Mouse (Mus musculus) stomach, embryonic 16.5 days (tissue): ENCODE results near the gene Zfp988. TPM values are rescaled to one million over a fixed set of nuclear protein-coding genes. Genes with fewer than 3 reads are reported as not detected.
"Not testable (repeated sequence)": the region's sequence is repeated elsewhere in the genome, so short reads cannot be mapped to it uniquely, and the experiment has no call there.

Source experiments
- ATAC-seq: fragments of 200-750 bp; cut with Nextera tagmentation; 2 replicates; pipeline ENCODE4 v1.8.0; 2017; ENCODE audit warnings: moderate number of reproducible peaks, moderate TSS enrichment; ENCODE audit not compliant: insufficient read depth, low FRiP score
- H3K27ac ChIP-seq: fragments of 300-500 bp; sonication (generic); 2 replicates; pipeline ENCODE4 v1.5.1; 2014; ENCODE audit warnings: low read length
- H3K27me3 ChIP-seq: fragments of 300-500 bp; sonication (generic); 2 replicates; pipeline ENCODE4 v1.6.1; 2014; ENCODE audit warnings: low read length, control low read depth, mixed read lengths; ENCODE audit not compliant: control insufficient read depth, insufficient read depth
- H3K36me3 ChIP-seq: fragments of 300-500 bp; sonication (generic); 2 replicates; pipeline ENCODE4 v1.6.1; 2014; ENCODE audit warnings: low read length; ENCODE audit not compliant: control insufficient read depth, insufficient read depth
- H3K4me1 ChIP-seq: fragments of 300-500 bp; sonication (generic); 2 replicates; pipeline ENCODE4 v1.6.1; 2014; ENCODE audit warnings: low read length, control low read depth, mixed read lengths; ENCODE audit not compliant: control insufficient read depth, insufficient read depth
- H3K4me2 ChIP-seq: fragments of 300-500 bp; sonication (generic); 2 replicates; pipeline ENCODE4 v1.6.1; 2014; ENCODE audit warnings: low read depth, low read length, mixed read lengths
- H3K4me3 ChIP-seq: fragments of 300-500 bp; sonication (generic); replicated peaks from 2 replicates; pipeline ENCODE4 v1.5.1; 2014; ENCODE audit warnings: mild to moderate bottlenecking, low read length
- H3K9ac ChIP-seq: fragments of 300-500 bp; sonication (generic); 2 replicates; pipeline ENCODE4 v1.6.1; 2014; ENCODE audit warnings: low read length
- H3K9me3 ChIP-seq: fragments of 300-500 bp; sonication (generic); replicated peaks from 2 replicates; pipeline ENCODE4 v1.6.1; 2016; ENCODE audit warnings: low read length, control low read depth; ENCODE audit not compliant: control insufficient read depth
- WGBS: fragments of 180-500 bp; shearing (Covaris S2); extraction: QIAGEN DNeasy Blood & Tissue Kit; methylation state at CpG from one replicate; pipeline ENCODE4 v1.1.7; 2014; 5-methylcytosine and 5-hydroxymethylcytosine counted together
- polyA plus RNA-seq: library from polyadenylated mRNA; unstranded; fragments of >200 nt; fragmentation: Nextera tagmentation; extraction: Ambion mirVana; gene quantifications from 2 replicates; pipeline ENCODE4 v1.2.1, GENCODE M21; 2015

Zfp988 gene
- polyA plus RNA-seq, 1 experiment from 2014 or later: 0.18 TPM

DNA sequence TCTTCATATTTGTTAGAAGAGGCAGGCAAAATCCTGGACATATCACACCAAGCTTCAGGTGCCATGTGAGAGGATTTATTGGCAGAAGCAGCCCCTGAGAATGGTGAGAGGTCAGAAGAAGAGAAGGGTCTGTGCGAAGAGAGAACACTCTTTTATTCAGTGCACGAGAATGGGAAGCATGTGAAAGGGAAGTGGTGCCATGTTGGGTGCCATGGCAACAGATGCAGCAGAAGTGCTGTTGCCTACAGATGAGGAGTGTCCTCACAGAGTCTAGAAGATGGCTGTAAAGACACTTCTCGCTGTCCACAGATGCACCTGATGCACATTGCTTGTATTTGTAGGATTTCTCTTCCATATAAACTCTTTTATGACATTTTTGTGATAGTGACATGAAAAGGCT lies 6.9 kb upstream of the Zfp988 start:
- not testable (repeated sequence) for H3K4me3 ChIP-seq, H3K9me3 ChIP-seq, H3K27me3 ChIP-seq, H3K36me3 ChIP-seq, H3K27ac ChIP-seq, H3K4me2 ChIP-seq, H3K9ac ChIP-seq, H3K4me1 ChIP-seq, ATAC-seq
- 65% methylated on average over 3 of the region's 3 CpGs for WGBS

- H3K4me2 ChIP-seq, H3K27ac ChIP-seq, H3K27me3 ChIP-seq, ATAC-seq, H3K9ac ChIP-seq, H3K4me1 ChIP-seq, H3K36me3 ChIP-seq, H3K4me3 ChIP-seq, H3K9me3 ChIP-seq: not testable (repeated sequence)
Measured at GRCm38 (mm10) chr4:147302375-147302774, 3.1 kb upstream of the Zfp988 start.

- H3K27ac ChIP-seq: not testable (repeated sequence)
Measured at GRCm38 (mm10) chr4:147335036-147335690, 29.7 kb downstream of the Zfp988 start.

GRCm38 (mm10) chr4:147335691-147336367 lies 30.4 kb downstream of the Zfp988 start:
- H3K4me1 ChIP-seq, H3K27ac ChIP-seq, H3K36me3 ChIP-seq, H3K4me3 ChIP-seq, H3K4me2 ChIP-seq, H3K9ac ChIP-seq, H3K27me3 ChIP-seq: not testable (repeated sequence)
- peaks cover 45% of the 10 kb centered on the region for H3K9me3 ChIP-seq
- 37% methylated on average over 1 of the region's 1 CpGs for WGBS
- peak; percentile 40; the same call in 1 of the 2 replicates for ATAC-seq

More at GRCm38 (mm10) chr4:147335036-147335690, 29.7 kb downstream of the Zfp988 start:
- H3K4me1 ChIP-seq, H3K4me2 ChIP-seq, H3K36me3 ChIP-seq, H3K4me3 ChIP-seq, H3K27me3 ChIP-seq, H3K9ac ChIP-seq: not testable (repeated sequence)
- H3K9me3 ChIP-seq: peaks cover 44% of the 10 kb centered on the region
- 88% methylated on average over 2 of the region's 2 CpGs for WGBS
- ATAC-seq: peak; percentile 73; the same call in 1 of the 2 replicates

GRCm38 (mm10) chr4:147336368-147337195 lies 31.1 kb downstream of the Zfp988 start:
- H3K9me3 ChIP-seq: peaks cover 45% of the 10 kb centered on the region
- not testable (repeated sequence) for H3K4me3 ChIP-seq, H3K9ac ChIP-seq, H3K4me2 ChIP-seq, H3K36me3 ChIP-seq, H3K4me1 ChIP-seq, H3K27me3 ChIP-seq, H3K27ac ChIP-seq
- ATAC-seq: peak; percentile 65
- 62% methylated on average over 6 of the region's 6 CpGs for WGBS

- H3K4me2 ChIP-seq: not testable (repeated sequence)
- H3K9me3 ChIP-seq: peaks cover 45% of the 10 kb centered on the region
- 84% methylated on average over 2 of the region's 2 CpGs for WGBS
Measured at GRCm38 (mm10) chr4:147337520-147337919, 32.0 kb downstream of the Zfp988 start.

DNA sequence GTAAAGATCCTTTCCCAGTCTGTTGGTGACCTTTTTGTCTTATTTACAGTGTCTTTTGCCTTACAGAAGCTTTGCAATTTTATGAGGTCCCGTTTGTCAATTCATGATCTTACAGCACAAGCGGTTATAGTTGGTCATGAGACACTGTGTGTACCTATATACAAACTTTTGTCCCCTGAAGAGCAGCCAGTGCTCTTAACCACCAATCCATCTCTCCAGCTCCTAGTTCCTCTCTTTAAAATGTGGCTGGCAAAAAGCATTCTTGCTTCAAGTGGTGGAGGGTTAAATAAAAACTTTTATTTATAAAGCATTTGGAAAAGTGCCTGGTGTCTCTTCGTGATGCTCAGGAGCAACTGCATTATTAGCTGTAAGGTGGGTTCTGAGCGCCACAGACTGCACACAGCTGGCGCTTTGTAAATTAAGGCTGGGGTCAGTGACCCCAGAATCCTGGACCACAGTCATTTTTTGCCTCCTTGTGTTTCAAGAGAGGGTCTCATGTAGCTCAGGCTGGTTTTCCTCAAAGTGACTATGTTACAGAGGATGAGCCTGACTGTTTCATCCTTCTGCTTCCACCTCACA lies 32.6 kb downstream of the Zfp988 start:
- Histone ChIP-seq H3K4me1 (no peaks in the 10 kb centered on the region), H3K27me3 (no peaks in the 10 kb centered on the region), H3K4me3 (no peak overlapping the region), H3K27ac (no peak overlapping the region), H3K9ac (no peak overlapping the region), H3K4me2 (no peak overlapping the region), H3K9me3 (peaks cover 47% of the 10 kb centered on the region), H3K36me3 (no peaks in the 10 kb centered on the region)
- 75% methylated on average over 5 of the region's 5 CpGs for WGBS
- ATAC-seq: no peak

More at GRCm38 (mm10) chr4:147337520-147337919, 32.0 kb downstream of the Zfp988 start:
- not testable (repeated sequence) for H3K4me3 ChIP-seq, H3K9ac ChIP-seq, H3K27me3 ChIP-seq, H3K27ac ChIP-seq, H3K4me1 ChIP-seq, H3K36me3 ChIP-seq, ATAC-seq

GRCm38 (mm10) chr4:147338706-147339105 lies 33.2 kb downstream of the Zfp988 start:
- H3K27ac ChIP-seq, H3K27me3 ChIP-seq, H3K4me1 ChIP-seq, ATAC-seq, H3K4me2 ChIP-seq, H3K36me3 ChIP-seq, H3K4me3 ChIP-seq, H3K9ac ChIP-seq: not testable (repeated sequence)
- peaks cover 53% of the 10 kb centered on the region for H3K9me3 ChIP-seq
- WGBS: 79% methylated on average over 3 of the region's 3 CpGs
